Mouse (Mus musculus): ENCODE results near the gene Las1l.

GRCm38 (mm10) chrX:95902716-95903115, 54.0 kb downstream of the Las1l start:
- TF ChIP-seq POLR2A (IDR thresholded peaks at IDR 0.05; ENCODE audit: borderline replicate concordance, insufficient read depth, low read length) = no peak
- no peak for TF ChIP-seq CTCF (IDR thresholded peaks at IDR 0.05; ENCODE audit: borderline replicate concordance, insufficient read depth, low read depth, low read length)
